Mouse (Mus musculus) urinary bladder, postnatal 0 days (tissue): Measurements from ENCODE around the gene Olfr921. TPM values are rescaled to one million over a fixed set of nuclear protein-coding genes. Genes with fewer than 3 reads are reported as not detected.

Experiments used
- polyA plus RNA-seq: library from polyadenylated mRNA; unstranded; fragments of >200 nt; fragmentation: Nextera tagmentation; extraction: Ambion mirVana; gene quantifications from 2 replicates; pipeline ENCODE4 v1.2.1, GENCODE M21; 2015

Olfr921 gene
- not detected in 2 replicates for polyA plus RNA-seq

GRCm38 (mm10) chr9:38772768-38773167, at the start of gene Olfr921:
Gene Olfr921 (plus strand): TSS chr9:38773068.

DNA sequence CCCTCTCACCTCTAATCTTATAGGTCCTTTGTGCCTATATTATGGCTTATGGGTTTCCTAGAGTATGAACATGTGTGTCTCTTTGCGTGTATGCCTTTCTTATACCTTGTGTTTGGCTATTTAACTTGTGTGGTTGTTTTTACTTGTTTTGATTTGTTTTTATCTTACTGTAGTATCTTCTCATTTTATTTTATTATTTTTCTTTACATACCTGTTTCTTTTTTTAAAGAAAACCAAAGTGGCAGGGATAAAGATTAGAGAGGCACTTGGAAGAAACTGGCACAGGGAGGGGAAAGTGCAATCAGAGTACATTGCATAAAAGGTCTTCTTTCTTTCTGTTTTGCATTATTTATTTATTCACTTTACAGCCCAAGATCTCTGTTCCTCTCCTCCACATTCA, 20.9 kb upstream of the Olfr921 start, which contains the start of gene Olfr920:
Gene Olfr920, plus strand, starts transcription at position 301 of the 400 bp plus-strand sequence.

DNA sequence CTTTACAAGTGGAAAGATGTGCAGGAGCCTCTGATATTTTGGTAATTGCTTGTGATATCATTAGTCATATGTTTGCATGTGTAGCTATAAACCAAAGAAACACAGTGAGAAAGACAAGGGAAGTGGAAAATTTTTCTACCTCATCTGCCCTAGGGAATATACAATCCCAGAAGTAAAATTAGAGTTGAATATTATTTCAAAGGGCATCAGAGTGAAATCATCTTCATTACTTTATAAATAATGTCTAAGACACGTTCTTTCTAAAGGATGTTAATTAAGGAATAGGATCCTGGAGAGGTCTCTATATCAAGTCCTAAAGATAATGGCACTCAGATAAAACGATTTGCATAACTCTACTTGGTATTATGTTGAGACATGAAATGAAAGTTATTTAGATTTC, 41.4 kb downstream of the Olfr921 start, which contains the start of gene Olfr922:
Gene Olfr922, plus strand, starts transcription at position 301 of the 400 bp plus-strand sequence.

GRCm38 (mm10) chr9:38826245-38826644, 53.4 kb downstream of the Olfr921 start, which contains the start of gene Olfr923:
Gene Olfr923 (plus strand): TSS chr9:38826545.

Other genes with a start within 250 kb of the Olfr921 start
- not detected in 2 replicates for gene Olfr910, start 235.2 kb upstream of the Olfr921 start, polyA plus RNA-seq
- not detected in 2 replicates for gene Olfr912, start 192.9 kb upstream of the Olfr921 start, polyA plus RNA-seq
- not detected in 2 replicates for gene Olfr913, start 180.3 kb upstream of the Olfr921 start, polyA plus RNA-seq
- gene Olfr914, start 168.0 kb upstream of the Olfr921 start, polyA plus RNA-seq, result not detected in 2 replicates
- gene Olfr916, start 113.2 kb upstream of the Olfr921 start, polyA plus RNA-seq, result not detected in 2 replicates
- not detected in 2 replicates for gene Olfr917, start 107.2 kb upstream of the Olfr921 start, polyA plus RNA-seq
- not detected in 2 replicates for gene Olfr918, start 98.5 kb upstream of the Olfr921 start, polyA plus RNA-seq
- not detected in 2 replicates for gene Olfr919, start 69.4 kb upstream of the Olfr921 start, polyA plus RNA-seq
- gene Vwa5a, start 54.8 kb upstream of the Olfr921 start, polyA plus RNA-seq, result 30.6 and 30.8 TPM in 2 replicates
- gene Olfr920, start 20.8 kb upstream of the Olfr921 start, polyA plus RNA-seq, result 0.02 and 0.06 TPM in 2 replicates
- not detected in 2 replicates for gene Olfr922, start 41.5 kb downstream of the Olfr921 start, polyA plus RNA-seq
- not detected in 2 replicates for gene Olfr923, start 53.5 kb downstream of the Olfr921 start, polyA plus RNA-seq
- gene Olfr924, start 71.4 kb downstream of the Olfr921 start, polyA plus RNA-seq, result not detected in 2 replicates
- not detected in 2 replicates for gene Olfr26, start 82.0 kb downstream of the Olfr921 start, polyA plus RNA-seq
- not detected in 2 replicates for gene Olfr926, start 104.1 kb downstream of the Olfr921 start, polyA plus RNA-seq
- gene Olfr930, start 156.7 kb downstream of the Olfr921 start, polyA plus RNA-seq, result not detected in 2 replicates
- not detected in 2 replicates for gene Olfr933, start 199.2 kb downstream of the Olfr921 start, polyA plus RNA-seq
- gene Olfr934, start 215.2 kb downstream of the Olfr921 start, polyA plus RNA-seq, result not detected in 2 replicates
- gene Olfr935, start 226.6 kb downstream of the Olfr921 start, polyA plus RNA-seq, result not detected in 2 replicates